Mouse (Mus musculus) cerebellum, postnatal 36 days (tissue): ENCODE data around the gene Slc7a14.
"Not testable (repeated sequence)": the region's sequence is repeated elsewhere in the genome, so short reads cannot be mapped to it uniquely, and the experiment has no call there.

Source experiments
- DNase-seq, 2 experiments: peaks; one replicate each; pipeline ENCODE4 v3.0.0; 2021 to 2022; ENCODE audit warnings: mixed read lengths in 2 of 2

The Slc7a14 gene

GRCm38 (mm10) chr3:31309934-31310787, at the start of gene Slc7a14:
TSS of gene Slc7a14 (minus strand) at chr3:31310378.
- DNase-seq = peak; percentile 83 to 85

- DNase-seq = no peak
These were observed 36.4 kb upstream of the Slc7a14 start for GRCm38 (mm10) chr3:31346540-31346939.

- no peak for DNase-seq
These were observed 35.6 kb upstream of the Slc7a14 start for GRCm38 (mm10) chr3:31345766-31346165.

GRCm38 (mm10) chr3:31339236-31339635, 29.1 kb upstream of the Slc7a14 start:
- DNase-seq = no peak

- DNase-seq = no peak
These were observed 18.2 kb upstream of the Slc7a14 start for GRCm38 (mm10) chr3:31328237-31328836.

GRCm38 (mm10) chr3:31327791-31328190, 17.6 kb upstream of the Slc7a14 start:
- no peak for DNase-seq

GRCm38 (mm10) chr3:31324231-31324654, 14.1 kb upstream of the Slc7a14 start:
- DNase-seq = peak in 1 of 2 experiments; percentile 15

- peak; percentile 78 for DNase-seq
These were observed 726 bp downstream of the Slc7a14 start for GRCm38 (mm10) chr3:31309371-31309933.

- DNase-seq = peak in 1 of 2 experiments; percentile 10
These were observed 1.3 kb downstream of the Slc7a14 start for GRCm38 (mm10) chr3:31308906-31309305.

GRCm38 (mm10) chr3:31307936-31308335, 2.2 kb downstream of the Slc7a14 start:
- no peak for DNase-seq

GRCm38 (mm10) chr3:31291673-31292602, 18.2 kb downstream of the Slc7a14 start:
- no peak for DNase-seq

GRCm38 (mm10) chr3:31287421-31287948, 22.7 kb downstream of the Slc7a14 start:
- DNase-seq = no peak

GRCm38 (mm10) chr3:31281116-31281515, 29.1 kb downstream of the Slc7a14 start:
- no peak for DNase-seq

- DNase-seq = no peak
These were observed 35.3 kb downstream of the Slc7a14 start for GRCm38 (mm10) chr3:31274875-31275274.

- DNase-seq = not testable (repeated sequence)
These were observed 36.9 kb downstream of the Slc7a14 start for GRCm38 (mm10) chr3:31273247-31273646.

- no peak for DNase-seq
These were observed 37.5 kb downstream of the Slc7a14 start for GRCm38 (mm10) chr3:31272635-31273034.

- DNase-seq = no peak
These were observed 40.4 kb downstream of the Slc7a14 start for GRCm38 (mm10) chr3:31269551-31270317.

GRCm38 (mm10) chr3:31267921-31268320, 42.3 kb downstream of the Slc7a14 start:
- no peak for DNase-seq

- no peak for DNase-seq
These were observed 43.2 kb downstream of the Slc7a14 start for GRCm38 (mm10) chr3:31266941-31267340.

- peak; percentile 43 to 67 for DNase-seq
These were observed 46.6 kb downstream of the Slc7a14 start for GRCm38 (mm10) chr3:31263535-31263934.

GRCm38 (mm10) chr3:31261418-31262014, 48.7 kb downstream of the Slc7a14 start:
- DNase-seq = no peak
